Mouse (Mus musculus): Measurements from ENCODE around the gene Gm9048. TPM values are rescaled to one million over a fixed set of nuclear protein-coding genes. Genes with fewer than 3 reads are reported as not detected.
"Not testable (repeated sequence)": the region's sequence is repeated elsewhere in the genome, so short reads cannot be mapped to it uniquely, and the experiment has no call there.

The Gm9048 gene
- not detected in 2 replicates for polyA plus RNA-seq (2016; fragmentation: Nextera tagmentation; extraction: Ambion mirVana)

DNA sequence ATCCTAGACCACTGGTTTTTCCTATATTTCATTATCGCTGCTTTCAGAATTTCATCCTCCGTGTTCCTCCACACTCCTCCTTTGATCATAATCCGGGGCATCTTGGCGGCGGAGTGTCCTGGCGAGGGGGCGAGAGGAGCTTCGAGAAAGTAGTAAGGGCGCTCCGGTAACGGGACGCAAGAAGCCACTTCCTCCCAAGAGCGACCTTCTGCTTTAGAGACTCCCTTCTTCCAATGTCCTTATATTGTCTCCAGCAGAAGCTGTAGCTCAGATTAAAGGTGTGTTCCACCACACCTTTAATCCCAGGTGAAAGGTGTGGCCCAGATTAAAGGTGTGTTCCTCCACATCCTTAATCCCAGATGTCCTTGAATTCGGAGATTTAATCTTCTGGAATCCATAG lies at the start of gene Gm9048:
Gm9048 (minus strand) TSS at position 101 of the 400 bp plus-strand sequence.
- H3K4me2 ChIP-seq (replicated peaks); H3K36me3 ChIP-seq; H3K27ac ChIP-seq; H3K9me3 ChIP-seq; H3K9ac ChIP-seq; H3K4me1 ChIP-seq; H3K27me3 ChIP-seq (replicated peaks); ATAC-seq (ENCODE audit: low FRiP score, low read depth); H3K4me3 ChIP-seq: not testable (repeated sequence)
- 100% methylated on average over 1 of the region's 14 CpGs for WGBS

GRCm38 (mm10) chr10:118370443-118370842 lies 22.0 kb upstream of the Gm9048 start:
- WGBS, result 9% methylated on average over 10 of the region's 10 CpGs
- no peak overlapping the region for H3K27ac ChIP-seq

DNA sequence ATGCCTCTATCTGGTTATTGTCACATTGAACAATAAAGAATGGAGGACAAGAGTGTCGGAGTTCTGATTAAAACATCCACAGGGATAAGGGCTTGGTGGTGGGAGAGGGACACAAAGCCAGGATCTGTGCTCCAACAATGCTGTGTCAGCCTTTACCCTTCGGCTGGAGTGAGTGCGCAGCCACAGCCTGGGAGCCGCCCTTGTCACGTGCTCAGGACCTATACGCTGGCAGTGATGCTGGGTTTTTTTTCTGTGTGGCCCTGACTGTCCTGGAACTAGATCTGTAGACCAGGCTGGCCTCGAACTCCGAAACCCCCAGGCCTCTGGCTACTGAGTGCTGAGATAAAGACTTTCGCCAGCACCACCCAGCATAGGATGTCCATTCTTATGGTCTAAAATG lies 21.0 kb upstream of the Gm9048 start:
- H3K27me3 ChIP-seq (replicated peaks), result no peaks in the 10 kb centered on the region
- H3K9me3 ChIP-seq, result 0 out of 2 replicates have a peak, but pooled peaks cover 3% of the 10 kb centered on the region
- no peak overlapping the region for H3K9ac ChIP-seq
- no peaks in the 10 kb centered on the region for H3K36me3 ChIP-seq
- H3K4me1 ChIP-seq, result no peaks in the 10 kb centered on the region
- no peak overlapping the region for H3K4me3 ChIP-seq
- H3K27ac ChIP-seq, result no peak overlapping the region
- no peak for ATAC-seq (ENCODE audit: low FRiP score, low read depth)
- WGBS, result 89% methylated on average over 9 of the region's 9 CpGs
- H3K4me2 ChIP-seq (replicated peaks), result no peak overlapping the region

More at GRCm38 (mm10) chr10:118370443-118370842, 22.0 kb upstream of the Gm9048 start:
- Histone ChIP-seq H3K4me2 (replicated peaks) (peak overlapping the region; percentile 48), H3K36me3 (no peaks in the 10 kb centered on the region), H3K4me1 (no peaks in the 10 kb centered on the region), H3K27me3 (replicated peaks) (no peaks in the 10 kb centered on the region), H3K9me3 (0 out of 2 replicates have a peak, but pooled peaks cover 3% of the 10 kb centered on the region), H3K9ac (no peak overlapping the region), H3K4me3 (no peak overlapping the region)
- ATAC-seq (ENCODE audit: low FRiP score, low read depth), result peak; percentile 88

DNA sequence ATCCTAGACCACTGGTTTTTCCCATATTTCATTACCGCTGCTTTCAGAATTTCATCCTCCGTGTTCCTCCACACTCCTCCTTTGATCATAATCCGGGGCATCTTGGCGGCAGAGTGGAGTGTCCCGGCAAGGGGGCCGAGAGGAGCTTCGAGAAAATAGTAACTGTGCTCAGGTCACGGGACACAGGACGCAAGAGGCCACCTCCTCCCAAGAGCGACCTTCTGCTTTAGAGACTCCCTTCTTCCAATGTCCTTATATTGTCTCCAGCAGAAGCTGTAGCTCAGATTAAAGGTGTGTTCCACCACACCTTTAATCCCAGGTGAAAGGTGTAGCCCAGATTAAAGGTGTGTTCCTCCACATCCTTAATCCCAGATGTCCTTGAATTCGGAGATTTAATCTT lies 5.5 kb upstream of the Gm9048 start, which contains the start of gene Gm9049:
Gm9049 (minus strand) TSS at position 101 of the 400 bp plus-strand sequence.
- not testable (repeated sequence) for H3K4me2 ChIP-seq (replicated peaks); H3K4me3 ChIP-seq; H3K27me3 ChIP-seq (replicated peaks); H3K4me1 ChIP-seq; H3K9ac ChIP-seq; H3K9me3 ChIP-seq; H3K27ac ChIP-seq; ATAC-seq (ENCODE audit: low FRiP score, low read depth); H3K36me3 ChIP-seq
- 100% methylated on average over 1 of the region's 11 CpGs for WGBS

DNA sequence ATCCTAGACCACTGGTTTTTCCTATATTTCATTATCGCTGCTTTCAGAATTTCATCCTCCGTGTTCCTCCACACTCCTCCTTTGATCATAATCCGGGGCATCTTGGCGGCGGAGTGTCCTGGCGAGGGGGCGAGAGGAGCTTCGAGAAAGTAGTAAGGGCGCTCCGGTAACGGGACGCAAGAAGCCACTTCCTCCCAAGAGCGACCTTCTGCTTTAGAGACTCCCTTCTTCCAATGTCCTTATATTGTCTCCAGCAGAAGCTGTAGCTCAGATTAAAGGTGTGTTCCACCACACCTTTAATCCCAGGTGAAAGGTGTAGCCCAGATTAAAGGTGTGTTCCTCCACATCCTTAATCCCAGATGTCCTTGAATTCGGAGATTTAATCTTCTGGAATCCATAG lies 5.3 kb downstream of the Gm9048 start, which contains the start of gene Gm9046:
Gm9046 (minus strand) TSS at position 101 of the 400 bp plus-strand sequence.
- H3K27ac ChIP-seq; H3K4me2 ChIP-seq (replicated peaks); H3K9me3 ChIP-seq; H3K4me3 ChIP-seq; H3K27me3 ChIP-seq (replicated peaks); H3K36me3 ChIP-seq; ATAC-seq (ENCODE audit: low FRiP score, low read depth); H3K9ac ChIP-seq; H3K4me1 ChIP-seq: not testable (repeated sequence)
- WGBS, result no CpG with 5 or more reads among the region's 14 CpGs

GRCm38 (mm10) chr10:118337731-118338130 lies 10.7 kb downstream of the Gm9048 start, which contains the start of gene Gm9045:
Gm9045 (minus strand) TSS chr10:118337831.
- not testable (repeated sequence) for H3K27me3 ChIP-seq (replicated peaks); H3K4me1 ChIP-seq; H3K9me3 ChIP-seq; ATAC-seq (ENCODE audit: low FRiP score, low read depth); H3K9ac ChIP-seq; H3K4me3 ChIP-seq; H3K27ac ChIP-seq; H3K36me3 ChIP-seq; H3K4me2 ChIP-seq (replicated peaks)
- no CpG with 5 or more reads among the region's 14 CpGs for WGBS

GRCm38 (mm10) chr10:118332308-118332707 lies 16.2 kb downstream of the Gm9048 start, which contains the start of gene Gm9044:
Gm9044 (minus strand) TSS chr10:118332408.
- H3K4me2 ChIP-seq (replicated peaks); ATAC-seq (ENCODE audit: low FRiP score, low read depth); H3K4me3 ChIP-seq; H3K36me3 ChIP-seq; H3K4me1 ChIP-seq; H3K9me3 ChIP-seq; H3K9ac ChIP-seq; H3K27ac ChIP-seq; H3K27me3 ChIP-seq (replicated peaks): not testable (repeated sequence)
- no CpG with 5 or more reads among the region's 14 CpGs for WGBS

DNA sequence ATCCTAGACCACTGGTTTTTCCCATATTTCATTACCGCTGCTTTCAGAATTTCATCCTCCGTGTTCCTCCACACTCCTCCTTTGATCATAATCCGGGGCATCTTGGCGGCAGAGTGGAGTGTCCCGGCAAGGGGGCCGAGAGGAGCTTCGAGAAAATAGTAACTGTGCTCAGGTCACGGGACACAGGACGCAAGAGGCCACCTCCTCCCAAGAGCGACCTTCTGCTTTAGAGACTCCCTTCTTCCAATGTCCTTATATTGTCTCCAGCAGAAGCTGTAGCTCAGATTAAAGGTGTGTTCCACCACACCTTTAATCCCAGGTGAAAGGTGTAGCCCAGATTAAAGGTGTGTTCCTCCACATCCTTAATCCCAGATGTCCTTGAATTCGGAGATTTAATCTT lies 21.6 kb downstream of the Gm9048 start, which contains the start of gene Gm9040:
Gm9040 (minus strand) TSS at position 101 of the 400 bp plus-strand sequence.
- not testable (repeated sequence) for H3K36me3 ChIP-seq; H3K4me2 ChIP-seq (replicated peaks); H3K27me3 ChIP-seq (replicated peaks); ATAC-seq (ENCODE audit: low FRiP score, low read depth); H3K4me3 ChIP-seq; H3K4me1 ChIP-seq; H3K9ac ChIP-seq; H3K9me3 ChIP-seq; H3K27ac ChIP-seq
- no CpG with 5 or more reads among the region's 11 CpGs for WGBS

GRCm38 (mm10) chr10:118319024-118319423 lies 29.5 kb downstream of the Gm9048 start:
- 90% methylated on average over 8 of the region's 8 CpGs for WGBS
- Histone ChIP-seq H3K9ac (no peak overlapping the region), H3K4me3 (no peak overlapping the region), H3K27me3 (replicated peaks) (no peaks in the 10 kb centered on the region), H3K9me3 (no peaks in the 10 kb centered on the region), H3K4me2 (replicated peaks) (no peak overlapping the region), H3K4me1 (no peaks in the 10 kb centered on the region), H3K36me3 (no peaks in the 10 kb centered on the region), H3K27ac (no peak overlapping the region)
- no peak for ATAC-seq (ENCODE audit: low FRiP score, low read depth)

- ATAC-seq (ENCODE audit: low FRiP score, low read depth); H3K4me2 ChIP-seq (replicated peaks); H3K27me3 ChIP-seq (replicated peaks); H3K36me3 ChIP-seq; H3K9ac ChIP-seq; H3K4me3 ChIP-seq; H3K4me1 ChIP-seq; H3K9me3 ChIP-seq; H3K27ac ChIP-seq: not testable (repeated sequence)
- WGBS, result 41% methylated on average over 2 of the region's 2 CpGs
Observed at GRCm38 (mm10) chr10:118302133-118302532, 46.3 kb downstream of the Gm9048 start.

Other genes with a start within 250 kb of the Gm9048 start
- gene Mdm1, start 206.9 kb downstream of the Gm9048 start, polyA plus RNA-seq (2016; fragmentation: Nextera tagmentation; extraction: Ambion mirVana), result 47.1 and 47.5 TPM in 2 replicates
- not detected in 2 replicates for gene Il22, start 143.7 kb downstream of the Gm9048 start, polyA plus RNA-seq (2016; fragmentation: Nextera tagmentation; extraction: Ambion mirVana)
- 0.10 and 0.29 TPM in 2 replicates for gene Gm32717, start 107.9 kb downstream of the Gm9048 start, polyA plus RNA-seq (2016; fragmentation: Nextera tagmentation; extraction: Ambion mirVana)
- 0.10 and 0.29 TPM in 2 replicates for gene Gm32802, start 90.0 kb downstream of the Gm9048 start, polyA plus RNA-seq (2016; fragmentation: Nextera tagmentation; extraction: Ambion mirVana)
- not detected in 2 replicates for gene Iltifb, start 53.6 kb downstream of the Gm9048 start, polyA plus RNA-seq (2016; fragmentation: Nextera tagmentation; extraction: Ambion mirVana)
- gene Gm9040, start 21.7 kb downstream of the Gm9048 start, polyA plus RNA-seq (2016; fragmentation: Nextera tagmentation; extraction: Ambion mirVana), result not detected in 2 replicates
- not detected in 2 replicates for gene Gm9044, start 16.3 kb downstream of the Gm9048 start, polyA plus RNA-seq (2016; fragmentation: Nextera tagmentation; extraction: Ambion mirVana)
- not detected in 2 replicates for gene Gm9045, start 10.8 kb downstream of the Gm9048 start, polyA plus RNA-seq (2016; fragmentation: Nextera tagmentation; extraction: Ambion mirVana)
- not detected in 2 replicates for gene Gm9046, start 5.4 kb downstream of the Gm9048 start, polyA plus RNA-seq (2016; fragmentation: Nextera tagmentation; extraction: Ambion mirVana)
- gene Gm9049, start 5.4 kb upstream of the Gm9048 start, polyA plus RNA-seq (2016; fragmentation: Nextera tagmentation; extraction: Ambion mirVana), result not detected in 2 replicates
- gene Ifng, start 92.4 kb upstream of the Gm9048 start, polyA plus RNA-seq (2016; fragmentation: Nextera tagmentation; extraction: Ambion mirVana), result not detected in 2 replicates